Mouse (Mus musculus) left cerebral cortex, postnatal 36 days (tissue): ENCODE data around the gene Gpat3. TPM values are rescaled to one million over a fixed set of nuclear protein-coding genes. Genes with fewer than 3 reads are reported as not detected.
A peak's percentile ranks its signal among the peaks of the same experiment; 100 is the strongest.

Experiments
- DNase-seq, 2 experiments: peaks; one replicate each; pipeline ENCODE4 v3.0.0; 2021 to 2022; ENCODE audit warnings: low spot score in 2 of 2, mixed read lengths in 1 of 2
- intact Hi-C: fragments of 180-260 bp; cut with DNase I; formaldehyde crosslinking; loops from one replicate; pipeline ENCODE4 v1.15.1; 2025
- total RNA-seq, 2 experiments: library from RNA; stranded (reverse); gene quantifications; 2 replicates each; pipeline ENCODE4 v1.2.3; 2021

Gene Gpat3
- total RNA-seq, 2 experiments from 2014 or later, result 2.6 to 4.5 TPM

GRCm38 (mm10) chr5:100909691-100910090 is 64.2 kb downstream of the Gpat3 start:
- DNase-seq, result peak in 1 of 2 experiments; percentile 48
- intact Hi-C loops, result no loop called here

DNA sequence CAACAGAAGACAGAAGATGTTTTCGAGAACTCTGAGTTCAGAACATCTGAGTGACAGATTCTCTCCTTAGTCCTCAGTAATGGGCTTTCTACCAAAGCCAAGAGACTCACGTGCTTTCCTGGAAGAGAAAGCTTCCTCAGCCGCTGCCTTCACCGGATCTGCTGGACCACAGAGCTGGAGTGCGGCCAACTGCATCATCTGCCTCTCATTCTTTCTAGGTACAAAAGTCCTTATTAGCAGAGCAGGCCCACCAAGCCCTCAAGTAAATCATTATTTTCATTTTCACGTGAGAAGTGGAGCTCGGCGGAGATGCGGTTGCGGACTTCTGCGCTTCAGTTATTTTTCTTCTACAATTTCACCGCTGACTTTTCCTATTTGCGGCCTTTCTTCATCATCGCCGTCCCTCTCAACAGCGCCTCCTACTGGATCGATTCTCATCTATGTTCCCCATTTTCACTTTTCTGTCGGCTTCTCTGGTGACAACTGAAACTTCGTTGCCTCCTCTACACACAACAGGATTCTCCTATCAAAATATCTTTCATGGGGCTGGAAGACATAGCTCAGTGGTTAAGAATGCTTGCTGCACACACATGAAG is 66.1 kb downstream of the Gpat3 start:
- no peak for DNase-seq
- intact Hi-C loops, result no loop called here

- intact Hi-C loops, result no loop called here
- DNase-seq, result no peak
Measured at GRCm38 (mm10) chr5:100912366-100912765, 66.9 kb downstream of the Gpat3 start.

DNA sequence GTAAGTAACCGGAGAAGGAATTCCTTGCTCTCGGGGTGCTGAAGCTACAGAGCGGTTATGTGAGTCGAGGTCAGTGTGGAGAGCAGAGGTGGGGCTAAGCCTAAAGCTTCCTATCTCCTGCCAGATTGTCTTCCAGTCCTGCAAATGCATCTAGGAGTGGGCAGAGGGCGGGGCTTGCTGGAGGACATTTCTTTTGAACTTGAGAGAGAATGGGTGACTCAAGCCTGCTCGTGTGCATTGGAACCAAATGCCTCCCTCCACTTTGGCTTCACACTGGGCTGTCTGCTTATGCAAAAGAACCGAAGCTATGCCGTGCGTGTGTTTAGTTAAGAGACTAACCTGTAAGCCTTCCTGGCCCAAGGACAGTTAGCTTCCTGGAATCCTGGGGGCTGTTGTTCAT is 67.8 kb downstream of the Gpat3 start:
- DNase-seq, result no peak
- intact Hi-C loops, result no loop called here

GRCm38 (mm10) chr5:100914989-100915388 is 69.5 kb downstream of the Gpat3 start:
- DNase-seq, result peak; percentile 15 to 25
- intact Hi-C loops, result loop anchor here (1.0 to 5.0 kb wide), 2 partner anchors 89 to 238 kb away; partner anchors contain the start of gene Coq2

DNA sequence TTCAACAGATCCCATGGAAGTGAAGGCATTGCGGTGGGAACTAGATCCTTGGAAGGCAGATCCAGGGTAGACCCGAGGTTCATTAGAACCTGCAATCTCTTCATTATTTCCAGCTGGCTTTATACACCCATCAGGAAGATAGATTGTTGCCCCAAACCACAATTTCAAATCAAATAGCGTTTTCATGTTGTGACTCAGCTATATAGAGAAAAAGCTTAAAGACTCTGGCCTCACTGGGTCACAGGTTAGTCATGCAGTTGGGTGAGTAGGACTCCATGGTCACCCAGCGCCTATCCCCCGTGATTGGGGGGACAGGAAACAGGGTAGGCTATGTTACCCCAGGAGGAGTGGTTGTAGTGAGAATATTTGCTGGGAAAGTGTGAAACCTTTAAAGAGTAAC is 69.9 kb downstream of the Gpat3 start:
- no peak for DNase-seq
- intact Hi-C loops, result loop anchor here (1.0 to 5.0 kb wide), 2 partner anchors 89 to 238 kb away; partner anchors contain the start of gene Coq2

DNA sequence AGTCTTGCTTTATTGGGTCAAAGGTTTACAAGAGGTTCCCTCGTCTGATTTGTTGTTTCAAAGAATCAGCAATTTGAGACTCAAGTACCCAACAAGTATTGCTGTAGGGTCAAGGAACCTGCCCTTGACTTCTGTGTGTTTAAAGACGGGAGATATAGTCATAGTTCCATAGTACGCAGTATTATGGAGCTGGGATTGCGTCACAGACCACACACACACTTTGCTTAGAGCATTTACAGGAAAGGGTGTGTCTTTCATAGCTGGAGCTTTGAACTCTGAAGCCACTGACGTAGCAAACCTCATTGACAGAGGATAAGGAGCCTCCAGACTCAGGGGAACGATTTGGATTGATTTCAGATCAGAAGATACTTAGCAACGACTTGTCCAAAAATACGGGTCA is 70.9 kb downstream of the Gpat3 start:
- DNase-seq, result no peak
- intact Hi-C loops, result loop anchor here (5.0 kb wide), 1 partner anchor 239 kb away; the partner anchor contains the start of gene Coq2

- DNase-seq, result peak; percentile 35 to 41
- intact Hi-C loops, result loop anchor here (5.0 kb wide), 1 partner anchor 240 kb away; the partner anchor contains the start of gene Coq2
Measured at GRCm38 (mm10) chr5:100917252-100917774, 71.8 kb downstream of the Gpat3 start.

- intact Hi-C loops, result loop anchor here (5.0 kb wide), 1 partner anchor 242 kb away; the partner anchor contains the start of gene Coq2
- DNase-seq, result peak in 1 of 2 experiments; percentile 40
Measured at GRCm38 (mm10) chr5:100919069-100919468, 73.6 kb downstream of the Gpat3 start.

GRCm38 (mm10) chr5:100929698-100930097 is 84.2 kb downstream of the Gpat3 start:
- intact Hi-C loops, result no loop called here
- DNase-seq, result no peak

DNA sequence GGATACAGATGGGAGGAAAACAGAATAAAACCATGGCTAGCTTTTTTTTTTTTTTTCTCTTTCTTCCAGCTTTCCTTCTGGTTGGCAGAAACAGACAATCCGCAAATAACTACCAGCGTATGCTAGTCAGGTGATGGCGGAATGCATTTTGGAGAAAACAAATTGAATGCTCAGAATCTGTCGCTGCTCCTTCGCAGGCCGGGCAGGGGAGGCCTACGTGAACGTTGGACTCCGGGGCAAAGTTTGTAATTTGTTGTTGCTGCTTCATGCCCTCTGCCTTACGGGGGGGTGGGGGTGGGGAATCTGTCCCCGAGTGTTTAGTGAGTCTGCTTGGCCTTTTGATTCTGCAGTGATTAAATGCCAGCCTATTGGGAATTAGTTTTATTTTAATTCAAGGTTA is 98.2 kb downstream of the Gpat3 start:
- intact Hi-C loops, result no loop called here
- DNase-seq, result no peak

DNA sequence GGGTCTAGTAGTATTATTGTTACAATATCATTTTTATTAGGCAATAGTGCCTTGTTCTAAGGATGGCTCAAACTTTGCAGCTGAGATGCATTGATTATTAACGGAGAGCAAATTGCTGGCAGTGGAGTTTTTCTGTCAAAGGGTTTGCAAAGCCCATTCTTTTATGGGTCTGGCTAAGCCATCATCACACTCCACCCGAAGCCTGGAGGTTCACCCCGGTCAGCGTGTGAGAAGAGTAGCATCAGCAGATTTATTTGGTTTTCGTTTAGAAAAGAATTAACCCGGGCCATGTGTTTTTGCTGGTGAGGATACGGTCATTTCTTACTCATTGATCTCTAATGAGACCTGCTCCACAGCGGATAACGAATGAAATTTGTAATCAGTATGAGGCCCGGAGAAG is 99.8 kb downstream of the Gpat3 start:
- intact Hi-C loops, result no loop called here
- DNase-seq, result no peak

Other genes with a start within 250 kb of the Gpat3 start
- 10 to 100 TPM; 74.9 to 76.2 TPM for gene Coq2, start 170.6 kb upstream of the Gpat3 start, total RNA-seq
- 1 to 10 TPM; 1.3 to 1.8 TPM for gene Hpse, start 126.0 kb upstream of the Gpat3 start, total RNA-seq
- 10 to 100 TPM; 15.3 to 19.8 TPM for gene Helq, start 47.1 kb upstream of the Gpat3 start, total RNA-seq
- 10 to 100 TPM; 49.4 to 50.8 TPM for gene Mrps18c, start 47.1 kb upstream of the Gpat3 start, total RNA-seq
- 1 to 10 TPM; 7.1 to 7.3 TPM for gene Abraxas1, start 24.7 kb upstream of the Gpat3 start, total RNA-seq